Mouse (Mus musculus) MEL (cell line): ENCODE results near the gene Prrt3.

Source experiments
- CTCF ChIP-seq, 3 experiments: IDR thresholded peaks in 2 of 3; conservative IDR thresholded peaks in 1 of 3; 2 replicates each; pipeline ENCODE4 v1.5.1; 2011 to 2012; ENCODE audit warnings: low read length in 3 of 3, low read depth in 2 of 3, mild to moderate bottlenecking in 2 of 3, improper control_type of control experiment in 1 of 3, inconsistent platforms in 1 of 3, mixed read lengths in 1 of 3, moderate library complexity in 1 of 3; ENCODE audit not compliant: control insufficient read depth in 1 of 3, insufficient read depth in 1 of 3, poor library complexity in 1 of 3, severe bottlenecking in 1 of 3
- E2F4 ChIP-seq: IDR thresholded peaks from 2 replicates; pipeline ENCODE4 v1.6.1; 2011; ENCODE audit warnings: low read depth, low read length, improper control_type of control experiment, borderline replicate concordance
- MAX ChIP-seq: IDR thresholded peaks from 2 replicates; pipeline ENCODE4 v1.6.1; 2011; ENCODE audit warnings: low read length, improper control_type of control experiment

DNA sequence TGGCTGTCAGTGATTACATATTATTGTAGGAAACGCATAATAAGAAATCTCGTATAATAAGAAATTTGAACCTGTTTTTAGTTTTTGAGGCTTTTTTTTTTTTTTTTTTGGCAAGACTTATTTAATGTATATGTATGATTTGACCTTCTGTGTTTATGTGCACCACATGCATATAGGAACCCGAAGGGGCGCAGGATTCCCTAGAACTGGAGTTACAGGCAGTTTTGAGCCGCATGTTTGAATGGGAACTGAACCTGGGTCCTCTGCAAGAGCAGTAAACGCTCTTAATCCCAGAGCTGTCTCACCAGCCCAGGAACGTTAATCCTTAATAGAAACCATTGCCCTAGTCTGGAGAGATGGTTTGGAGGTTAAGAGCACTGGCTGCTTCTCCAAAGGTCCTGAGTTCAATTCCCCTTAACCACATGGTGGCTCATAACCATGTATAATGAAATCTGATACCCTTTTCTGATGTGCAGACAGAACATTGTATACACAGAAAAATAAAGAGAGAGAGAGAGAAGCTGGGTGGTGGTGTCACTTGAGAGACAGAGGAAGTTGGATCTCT is 30.2 kb upstream of the Prrt3 start:
- TF ChIP-seq CTCF (IDR thresholded peaks at IDR 0.05 in 2 of 3, conservative IDR thresholded peaks at IDR 0.05 in 1 of 3; ENCODE audit: control insufficient read depth in 1 of 3, insufficient read depth in 1 of 3, low read depth in 2 of 3, low read length in 3 of 3, poor library complexity in 1 of 3, severe bottlenecking in 1 of 3) (no peak; a peak in 1 of 6 replicates), MAX (peak; percentile 70), E2F4 (no peak)
